Mouse (Mus musculus) lung, embryonic 15.5 days (tissue): ENCODE measurements at regions not wholly inside any gene's neighbourhood (a gene's known extent, or its start where the extent isn't known, plus 50 kb on each side); places are given as distances from the start of the nearest gene placed in this dataset.

Source experiments
- ATAC-seq: fragments of 200-750 bp; cut with Nextera tagmentation; 2 replicates; pipeline ENCODE4 v1.8.0; 2017; ENCODE audit warnings: moderate number of reproducible peaks, borderline replicate concordance; ENCODE audit not compliant: low FRiP score, low TSS enrichment; ENCODE audit errors: extremely low read depth
- H3K27ac ChIP-seq: fragments of 300-500 bp; sonication (generic); 2 replicates; pipeline ENCODE4 v1.5.1; 2015; ENCODE audit warnings: moderate library complexity, mild to moderate bottlenecking, inconsistent platforms
- H3K27me3 ChIP-seq: fragments of 300-500 bp; sonication (generic); 2 replicates; pipeline ENCODE4 v1.6.1; 2015; ENCODE audit warnings: inconsistent platforms
- H3K36me3 ChIP-seq: fragments of 300-500 bp; sonication (generic); 2 replicates; pipeline ENCODE4 v1.6.1; 2015; ENCODE audit warnings: inconsistent platforms
- H3K4me1 ChIP-seq: fragments of 300-500 bp; sonication (generic); 2 replicates; pipeline ENCODE4 v1.6.1; 2015; ENCODE audit warnings: inconsistent platforms
- H3K4me2 ChIP-seq: fragments of 300-500 bp; sonication (generic); 2 replicates; pipeline ENCODE4 v1.6.1; 2015; ENCODE audit warnings: inconsistent platforms, mild to moderate bottlenecking, moderate library complexity
- H3K4me3 ChIP-seq: fragments of 300-500 bp; sonication (generic); 2 replicates; pipeline ENCODE4 v1.5.1; 2015; ENCODE audit warnings: mild to moderate bottlenecking, inconsistent platforms
- H3K9ac ChIP-seq: fragments of 300-500 bp; sonication (generic); 2 replicates; pipeline ENCODE4 v1.6.1; 2015; ENCODE audit warnings: inconsistent platforms
- H3K9me3 ChIP-seq: fragments of 300-500 bp; sonication (generic); 2 replicates; pipeline ENCODE4 v1.6.1; 2016; ENCODE audit warnings: inconsistent platforms
- WGBS: fragments of 180-500 bp; shearing (Covaris S2); methylation state at CpG from one replicate; pipeline ENCODE4 v1.1.7; 2015; 5-methylcytosine and 5-hydroxymethylcytosine counted together

DNA sequence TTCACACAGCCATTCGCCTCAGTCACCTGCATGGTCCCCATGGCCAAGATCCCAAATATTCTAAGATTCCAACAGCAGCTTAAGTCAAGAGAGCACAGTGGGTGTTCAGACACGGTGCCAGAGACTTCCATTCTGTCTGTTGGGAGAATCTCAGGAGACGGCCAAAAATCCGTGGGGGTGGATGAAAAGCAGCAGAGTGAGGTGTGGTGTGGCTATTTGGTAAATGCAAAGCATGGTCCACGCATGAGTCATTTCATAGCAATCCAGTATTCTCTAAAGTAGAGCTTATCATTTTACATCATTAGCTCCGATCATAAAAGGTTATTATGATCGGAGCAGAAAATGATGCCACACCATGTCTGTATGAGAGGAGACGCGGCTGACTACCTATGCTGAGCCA, 161.1 kb downstream of the Efnb2 start:
- no peak overlapping the region for H3K27ac ChIP-seq
- no peaks in the 10 kb centered on the region for H3K9me3 ChIP-seq
- H3K4me2 ChIP-seq: no peak overlapping the region
- H3K36me3 ChIP-seq: no peaks in the 10 kb centered on the region
- 0 out of 2 replicates have a peak, but pooled peaks cover 2% of the 10 kb centered on the region for H3K4me1 ChIP-seq
- ATAC-seq: no peak
- 88% methylated on average over 9 of the region's 9 CpGs for WGBS
- no peak overlapping the region for H3K9ac ChIP-seq
- H3K4me3 ChIP-seq: no peak overlapping the region
- peaks cover 5% of the 10 kb centered on the region for H3K27me3 ChIP-seq

DNA sequence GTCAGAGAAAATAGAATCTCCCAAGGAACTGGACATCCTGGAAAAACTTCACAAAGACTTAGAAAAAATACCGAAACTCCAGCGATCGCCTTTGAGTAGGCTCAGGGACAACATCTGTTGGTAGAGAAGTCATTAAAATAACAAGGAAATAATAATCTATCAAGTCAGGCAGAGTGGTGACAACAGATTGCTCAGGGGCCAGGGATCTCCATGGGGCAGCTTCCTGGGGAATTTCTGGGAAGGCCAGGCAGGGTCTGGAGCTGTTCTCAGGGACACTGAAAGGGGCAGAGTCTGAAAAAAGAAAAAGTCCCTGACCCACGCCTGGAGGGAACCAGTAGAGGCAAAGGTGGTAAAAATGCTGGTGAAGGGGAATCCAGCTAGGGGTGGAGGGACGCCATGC, 162.3 kb downstream of the Efnb2 start:
- Histone ChIP-seq H3K9ac (no peak overlapping the region), H3K27ac (no peak overlapping the region), H3K27me3 (peaks cover 5% of the 10 kb centered on the region), H3K4me2 (no peak overlapping the region), H3K4me3 (no peak overlapping the region), H3K4me1 (0 out of 2 replicates have a peak, but pooled peaks cover 2% of the 10 kb centered on the region), H3K36me3 (no peaks in the 10 kb centered on the region), H3K9me3 (no peaks in the 10 kb centered on the region)
- 37% methylated on average over 5 of the region's 5 CpGs for WGBS
- ATAC-seq: no peak

DNA sequence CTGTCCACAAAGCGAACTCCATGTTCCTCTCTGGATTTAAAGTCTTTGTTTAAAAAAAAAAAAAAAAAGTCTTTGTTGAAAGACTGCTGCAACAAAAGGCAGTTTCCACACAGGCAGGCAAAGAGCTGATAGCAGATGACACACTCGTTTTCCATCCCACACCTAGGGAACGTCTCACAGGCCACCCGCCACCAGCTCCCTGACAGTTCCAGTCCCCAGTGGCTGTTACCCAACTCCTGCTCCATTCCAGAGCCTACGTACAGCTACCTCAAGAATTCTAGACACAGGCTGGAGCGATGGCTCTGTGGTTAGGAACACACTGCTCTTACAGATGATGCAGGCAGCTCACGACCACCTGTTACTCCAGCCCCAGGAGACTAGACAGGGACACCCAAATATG, 165.6 kb downstream of the Efnb2 start:
- WGBS: 72% methylated on average over 7 of the region's 7 CpGs

DNA sequence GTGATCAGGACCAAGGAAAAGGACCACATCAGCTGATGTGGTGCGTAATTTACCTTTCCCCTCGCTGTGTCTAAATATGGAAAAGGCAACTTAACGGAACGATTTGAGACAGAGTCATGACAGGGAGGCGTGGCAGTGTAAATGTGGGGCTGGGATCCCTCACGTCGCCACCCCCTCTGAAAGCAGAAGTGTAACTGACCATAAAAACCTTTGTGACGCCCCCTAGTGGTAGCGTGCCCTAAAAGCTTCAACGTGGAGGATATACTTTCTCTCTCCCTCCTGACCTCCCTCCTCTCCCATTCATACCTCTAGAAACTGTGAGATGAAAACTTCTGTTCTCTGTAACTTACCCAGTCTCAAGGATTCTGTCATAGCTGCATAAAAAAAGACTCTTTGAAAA, 166.8 kb downstream of the Efnb2 start:
- peaks cover 5% of the 10 kb centered on the region for H3K27me3 ChIP-seq
- no peak overlapping the region for H3K27ac ChIP-seq
- H3K9me3 ChIP-seq: no peaks in the 10 kb centered on the region
- no peak for ATAC-seq
- no peaks in the 10 kb centered on the region for H3K36me3 ChIP-seq
- 89% methylated on average over 10 of the region's 10 CpGs for WGBS
- no peak overlapping the region for H3K4me3 ChIP-seq
- no peak overlapping the region for H3K4me2 ChIP-seq
- H3K4me1 ChIP-seq: peaks cover 7% of the 10 kb centered on the region; the same call in 1 of the 2 replicates
- H3K9ac ChIP-seq: no peak overlapping the region

More for the DNA sequence above, 165.6 kb downstream of the Efnb2 start:
- Histone ChIP-seq H3K36me3 (no peaks in the 10 kb centered on the region), H3K9ac (no peak overlapping the region), H3K4me3 (no peak overlapping the region), H3K4me1 (0 out of 2 replicates have a peak, but pooled peaks cover 2% of the 10 kb centered on the region), H3K27me3 (peaks cover 5% of the 10 kb centered on the region), H3K9me3 (no peaks in the 10 kb centered on the region), H3K4me2 (no peak overlapping the region), H3K27ac (no peak overlapping the region)
- ATAC-seq: no peak; the same call in 1 of the 2 replicates

DNA sequence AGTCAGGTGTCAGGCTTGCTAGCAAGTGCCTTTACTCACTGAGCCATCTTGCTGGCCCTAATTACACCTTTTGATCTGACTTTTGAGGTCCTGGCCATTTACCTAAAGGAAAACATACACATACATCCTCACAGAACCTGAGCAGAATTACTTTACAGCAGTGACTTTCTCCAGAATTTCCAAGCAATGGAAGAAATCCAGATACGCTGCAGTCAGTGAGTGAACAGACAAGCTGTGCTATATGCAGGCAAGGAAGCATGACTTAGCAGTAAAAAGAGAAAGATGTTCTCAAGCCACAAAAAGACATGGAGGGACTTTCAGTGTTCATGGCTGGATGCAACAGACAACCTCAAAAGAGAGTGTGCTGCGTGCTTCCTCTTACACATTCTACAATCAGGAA, 169.1 kb downstream of the Efnb2 start:
- 77% methylated on average over 2 of the region's 2 CpGs for WGBS
- peaks cover 8% of the 10 kb centered on the region; the same call in 1 of the 2 replicates for H3K27me3 ChIP-seq

DNA sequence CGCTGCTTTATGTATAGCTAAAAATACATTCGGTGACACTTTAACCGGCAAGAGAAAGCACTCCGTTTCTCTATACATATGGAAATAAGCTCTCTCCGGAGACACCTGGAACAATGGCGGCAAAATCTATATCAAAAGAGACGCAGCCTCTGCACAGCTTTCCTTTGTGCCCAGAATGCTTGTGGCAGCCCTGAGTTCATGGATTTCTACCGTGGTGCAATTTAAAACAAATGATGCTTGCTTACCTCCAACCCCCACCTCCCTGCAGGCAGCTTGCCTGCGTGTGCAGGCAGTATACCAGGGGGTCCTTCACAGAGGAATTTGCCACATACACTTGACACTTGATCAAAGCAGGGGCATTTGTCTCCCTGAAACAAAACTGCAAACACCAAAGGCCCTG, 171.3 kb downstream of the Efnb2 start:
- Histone ChIP-seq H3K4me3 (no peak overlapping the region), H3K9me3 (no peaks in the 10 kb centered on the region), H3K27ac (no peak overlapping the region), H3K36me3 (no peaks in the 10 kb centered on the region), H3K27me3 (peaks cover 8% of the 10 kb centered on the region; the same call in 1 of the 2 replicates), H3K4me2 (no peak overlapping the region), H3K4me1 (peaks cover 22% of the 10 kb centered on the region; the same call in 1 of the 2 replicates), H3K9ac (no peak overlapping the region)
- 28% methylated on average over 9 of the region's 9 CpGs for WGBS
- no peak for ATAC-seq

More for the DNA sequence above, 169.1 kb downstream of the Efnb2 start:
- peaks cover 22% of the 10 kb centered on the region; the same call in 1 of the 2 replicates for H3K4me1 ChIP-seq
- no peak overlapping the region for H3K4me2 ChIP-seq
- H3K27ac ChIP-seq: no peak overlapping the region
- no peaks in the 10 kb centered on the region for H3K36me3 ChIP-seq
- H3K9me3 ChIP-seq: no peaks in the 10 kb centered on the region
- no peak overlapping the region for H3K9ac ChIP-seq
- no peak overlapping the region for H3K4me3 ChIP-seq
- ATAC-seq: no peak

DNA sequence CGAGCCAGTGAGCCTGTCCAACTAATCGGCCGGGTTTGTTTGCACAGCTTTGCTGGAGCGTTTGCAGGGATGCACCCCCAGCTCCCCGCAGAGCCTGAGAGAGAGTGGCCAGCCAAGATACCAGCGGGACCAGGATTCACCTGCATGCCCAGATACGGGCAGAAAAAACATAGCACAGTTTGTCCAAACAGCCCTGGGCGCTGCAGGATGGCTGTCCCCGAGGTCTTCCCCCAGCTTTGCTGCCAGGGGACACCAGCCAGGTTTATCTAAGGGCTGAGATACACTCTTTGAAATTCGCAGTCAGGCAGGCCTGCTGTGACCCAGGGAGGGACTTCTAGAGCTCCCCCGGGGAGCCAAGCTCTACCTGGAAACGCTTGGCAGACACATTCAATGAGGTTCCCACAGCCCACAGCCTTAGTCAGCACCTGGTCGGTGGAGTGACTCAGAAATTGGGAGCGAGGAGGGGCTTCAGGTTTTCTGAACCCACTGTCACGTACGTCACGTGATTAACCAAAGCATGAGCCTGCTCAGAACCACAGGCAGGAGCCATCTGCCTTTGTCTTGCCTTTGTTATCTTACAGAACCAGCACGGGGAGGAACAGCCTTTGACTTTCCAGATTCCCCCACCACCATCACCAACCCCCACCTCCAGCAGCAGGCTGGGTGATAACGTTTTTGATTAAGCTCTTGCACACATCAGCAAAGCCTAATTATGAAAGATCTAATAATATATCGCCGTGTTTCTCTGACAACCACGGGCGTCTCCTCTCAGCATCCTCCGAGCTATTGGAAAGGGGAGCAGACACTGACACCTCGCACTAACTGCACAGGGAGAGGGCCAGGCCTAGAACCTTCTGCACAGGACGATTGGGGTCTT, 172.1 kb downstream of the Efnb2 start:
- H3K9ac ChIP-seq: no peak overlapping the region
- peak; percentile 57; the same call in 1 of the 2 replicates for ATAC-seq
- peaks cover 22% of the 10 kb centered on the region; the same call in 1 of the 2 replicates for H3K4me1 ChIP-seq
- H3K36me3 ChIP-seq: no peaks in the 10 kb centered on the region
- no peak overlapping the region for H3K4me3 ChIP-seq
- H3K27ac ChIP-seq: no peak overlapping the region
- H3K4me2 ChIP-seq: peak overlapping the region; percentile 50
- WGBS: 21% methylated on average over 26 of the region's 26 CpGs
- H3K27me3 ChIP-seq: peaks cover 8% of the 10 kb centered on the region; the same call in 1 of the 2 replicates
- H3K9me3 ChIP-seq: no peaks in the 10 kb centered on the region

DNA sequence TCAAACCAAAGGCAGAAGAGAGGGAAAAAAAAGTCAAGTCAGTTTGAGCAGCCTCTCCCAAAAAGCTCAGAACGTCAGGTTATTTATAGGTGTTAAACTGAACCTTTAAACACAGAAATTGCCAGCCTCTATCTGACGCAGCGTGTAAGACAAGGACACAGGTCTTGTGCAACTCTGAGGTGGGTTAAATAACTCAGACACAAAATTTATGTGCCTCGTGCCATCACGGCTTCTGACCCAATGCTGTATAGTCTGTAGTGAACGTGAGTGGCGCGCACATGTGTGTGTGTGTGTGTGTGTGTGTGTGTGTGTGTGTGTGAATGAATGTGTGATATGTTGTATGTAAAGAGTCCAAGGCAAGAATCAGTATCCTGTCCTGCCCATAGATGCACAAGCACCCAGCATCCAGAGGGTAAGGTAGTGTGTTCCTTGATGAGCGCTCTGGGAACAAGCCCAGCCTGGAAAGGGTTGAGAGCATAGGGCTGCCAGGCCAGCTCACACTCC, 172.8 kb downstream of the Efnb2 start:
- peaks cover 22% of the 10 kb centered on the region; the same call in 1 of the 2 replicates for H3K4me1 ChIP-seq
- H3K9ac ChIP-seq: no peak overlapping the region
- no peaks in the 10 kb centered on the region for H3K9me3 ChIP-seq
- ATAC-seq: peak; percentile 46; the same call in 1 of the 2 replicates
- H3K36me3 ChIP-seq: no peaks in the 10 kb centered on the region
- no peak overlapping the region for H3K27ac ChIP-seq
- H3K4me3 ChIP-seq: no peak overlapping the region
- peak overlapping the region; percentile 50 for H3K4me2 ChIP-seq
- 54% methylated on average over 9 of the region's 9 CpGs for WGBS
- peaks cover 8% of the 10 kb centered on the region; the same call in 1 of the 2 replicates for H3K27me3 ChIP-seq

DNA sequence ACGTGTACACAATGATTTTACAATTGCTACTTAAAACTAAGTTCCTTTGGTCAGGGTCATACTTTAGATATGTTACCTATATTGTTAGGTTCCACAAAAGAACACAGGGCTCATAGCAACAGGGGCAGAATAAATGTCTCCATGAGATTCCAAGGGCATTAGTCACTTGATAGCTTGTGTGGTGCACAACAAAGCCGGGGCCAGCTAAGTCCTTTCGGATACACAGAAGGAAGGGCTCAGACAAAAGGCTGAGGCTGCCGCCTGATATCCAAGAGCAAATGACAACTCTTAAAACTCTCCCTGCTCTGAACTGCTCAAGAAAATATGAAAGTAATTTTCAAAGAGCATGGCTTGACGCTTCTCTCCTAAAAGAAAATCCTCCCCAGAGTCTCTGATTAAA, 173.3 kb downstream of the Efnb2 start:
- 30% methylated on average over 5 of the region's 5 CpGs for WGBS
- Histone ChIP-seq H3K9ac (no peak overlapping the region), H3K4me2 (0 out of 2 replicates have a peak overlapping the region, but pooled peaks have one; percentile 50)

DNA sequence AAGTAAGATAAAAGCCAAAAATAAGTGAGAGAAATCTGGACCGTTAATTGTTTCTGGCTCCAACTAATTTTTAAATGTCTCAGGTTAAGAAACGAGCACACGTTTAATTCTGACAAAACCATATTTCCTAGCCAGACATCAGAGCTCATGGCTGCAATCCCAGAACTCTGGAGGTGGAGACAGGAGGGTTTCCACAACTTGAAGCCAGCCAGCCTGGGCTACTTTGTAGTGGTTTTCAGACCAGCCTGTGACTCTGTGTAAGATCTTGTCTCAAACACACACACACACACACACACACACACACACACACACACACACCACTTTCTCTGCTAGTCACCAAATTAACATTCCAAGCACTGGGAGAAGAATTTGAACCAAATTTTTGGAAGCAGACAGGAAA, 174.2 kb downstream of the Efnb2 start:
- Histone ChIP-seq H3K9me3 (no peaks in the 10 kb centered on the region), H3K27me3 (peaks cover 8% of the 10 kb centered on the region; the same call in 1 of the 2 replicates), H3K27ac (no peak overlapping the region), H3K9ac (no peak overlapping the region), H3K4me2 (no peak overlapping the region), H3K4me3 (no peak overlapping the region), H3K4me1 (peaks cover 22% of the 10 kb centered on the region; the same call in 1 of the 2 replicates), H3K36me3 (no peaks in the 10 kb centered on the region)
- no peak for ATAC-seq
- WGBS: 74% methylated on average over 3 of the region's 3 CpGs

More for the DNA sequence above, 173.3 kb downstream of the Efnb2 start:
- Histone ChIP-seq H3K4me3 (no peak overlapping the region), H3K27me3 (peaks cover 8% of the 10 kb centered on the region; the same call in 1 of the 2 replicates), H3K9me3 (no peaks in the 10 kb centered on the region), H3K36me3 (no peaks in the 10 kb centered on the region), H3K4me1 (peaks cover 22% of the 10 kb centered on the region; the same call in 1 of the 2 replicates), H3K27ac (no peak overlapping the region)
- ATAC-seq: no peak

DNA sequence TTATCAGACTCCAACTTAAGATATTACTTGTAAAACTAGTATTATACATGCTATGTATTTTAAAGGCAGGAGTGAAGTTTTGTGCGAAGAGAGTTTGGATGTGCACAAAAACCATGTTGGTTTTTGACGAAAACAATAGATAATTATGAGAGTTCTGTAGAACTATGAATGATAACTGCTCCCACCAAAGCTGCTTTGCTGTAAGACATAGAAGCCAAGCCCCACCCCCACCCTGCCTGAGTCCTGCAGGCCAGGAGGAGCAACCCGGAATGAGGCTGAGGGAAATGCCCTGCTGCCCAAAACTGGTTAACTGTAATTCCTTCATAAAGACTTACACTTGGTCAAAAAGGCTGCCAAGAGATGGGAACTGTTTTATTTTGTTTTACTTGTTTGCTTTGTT, 175.8 kb downstream of the Efnb2 start:
- H3K27ac ChIP-seq: no peak overlapping the region
- no peaks in the 10 kb centered on the region for H3K36me3 ChIP-seq
- peaks cover 8% of the 10 kb centered on the region; the same call in 1 of the 2 replicates for H3K27me3 ChIP-seq
- peaks cover 22% of the 10 kb centered on the region; the same call in 1 of the 2 replicates for H3K4me1 ChIP-seq
- no peak for ATAC-seq
- H3K4me2 ChIP-seq: no peak overlapping the region
- H3K9me3 ChIP-seq: no peaks in the 10 kb centered on the region
- H3K9ac ChIP-seq: no peak overlapping the region
- 65% methylated on average over 3 of the region's 3 CpGs for WGBS
- H3K4me3 ChIP-seq: no peak overlapping the region

DNA sequence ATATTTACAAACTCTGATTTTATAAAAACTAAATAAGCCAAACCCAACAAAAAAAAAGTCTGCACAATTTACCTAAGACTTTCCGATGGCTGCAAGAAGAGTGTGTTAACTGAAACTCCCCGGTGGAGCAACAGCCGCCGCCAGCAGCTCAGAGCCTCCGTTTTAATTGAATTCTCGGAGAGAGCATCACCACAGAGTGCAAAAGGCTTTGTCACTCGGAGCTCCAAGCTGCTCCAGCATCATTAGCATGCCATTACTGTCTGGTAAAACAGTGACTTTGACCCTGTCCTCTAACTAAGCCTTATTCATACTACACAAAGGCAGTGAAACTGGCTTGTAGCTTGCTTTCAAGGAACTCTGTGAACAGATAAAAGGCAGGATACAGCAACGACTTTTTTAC, 176.5 kb downstream of the Efnb2 start:
- WGBS: 50% methylated on average over 8 of the region's 8 CpGs
- ATAC-seq: no peak
- no peaks in the 10 kb centered on the region for H3K9me3 ChIP-seq

More for the DNA sequence above, 176.5 kb downstream of the Efnb2 start:
- Histone ChIP-seq H3K36me3 (no peaks in the 10 kb centered on the region), H3K4me2 (no peak overlapping the region), H3K9ac (no peak overlapping the region), H3K27ac (no peak overlapping the region), H3K4me3 (no peak overlapping the region), H3K27me3 (peaks cover 8% of the 10 kb centered on the region; the same call in 1 of the 2 replicates), H3K4me1 (peaks cover 19% of the 10 kb centered on the region; the same call in 1 of the 2 replicates)
